Mouse (Mus musculus) stomach, embryonic 16.5 days (tissue): ENCODE data around the gene Pla1a. TPM values are rescaled to one million over a fixed set of nuclear protein-coding genes. Genes with fewer than 3 reads are reported as not detected.

Experiments used
- ATAC-seq: fragments of 200-750 bp; cut with Nextera tagmentation; 2 replicates; pipeline ENCODE4 v1.8.0; 2017; ENCODE audit warnings: moderate number of reproducible peaks, moderate TSS enrichment; ENCODE audit not compliant: insufficient read depth, low FRiP score
- H3K27ac ChIP-seq: fragments of 300-500 bp; sonication (generic); 2 replicates; pipeline ENCODE4 v1.5.1; 2014; ENCODE audit warnings: low read length
- H3K27me3 ChIP-seq: fragments of 300-500 bp; sonication (generic); 2 replicates; pipeline ENCODE4 v1.6.1; 2014; ENCODE audit warnings: low read length, control low read depth, mixed read lengths; ENCODE audit not compliant: control insufficient read depth, insufficient read depth
- H3K36me3 ChIP-seq: fragments of 300-500 bp; sonication (generic); 2 replicates; pipeline ENCODE4 v1.6.1; 2014; ENCODE audit warnings: low read length; ENCODE audit not compliant: control insufficient read depth, insufficient read depth
- H3K4me1 ChIP-seq: fragments of 300-500 bp; sonication (generic); 2 replicates; pipeline ENCODE4 v1.6.1; 2014; ENCODE audit warnings: low read length, control low read depth, mixed read lengths; ENCODE audit not compliant: control insufficient read depth, insufficient read depth
- H3K4me2 ChIP-seq: fragments of 300-500 bp; sonication (generic); 2 replicates; pipeline ENCODE4 v1.6.1; 2014; ENCODE audit warnings: low read depth, low read length, mixed read lengths
- H3K4me3 ChIP-seq: fragments of 300-500 bp; sonication (generic); replicated peaks from 2 replicates; pipeline ENCODE4 v1.5.1; 2014; ENCODE audit warnings: mild to moderate bottlenecking, low read length
- H3K9ac ChIP-seq: fragments of 300-500 bp; sonication (generic); 2 replicates; pipeline ENCODE4 v1.6.1; 2014; ENCODE audit warnings: low read length
- H3K9me3 ChIP-seq: fragments of 300-500 bp; sonication (generic); replicated peaks from 2 replicates; pipeline ENCODE4 v1.6.1; 2016; ENCODE audit warnings: low read length, control low read depth; ENCODE audit not compliant: control insufficient read depth
- WGBS: fragments of 180-500 bp; shearing (Covaris S2); extraction: QIAGEN DNeasy Blood & Tissue Kit; methylation state at CpG from one replicate; pipeline ENCODE4 v1.1.7; 2014; 5-methylcytosine and 5-hydroxymethylcytosine counted together
- polyA plus RNA-seq: library from polyadenylated mRNA; unstranded; fragments of >200 nt; fragmentation: Nextera tagmentation; extraction: Ambion mirVana; gene quantifications from 2 replicates; pipeline ENCODE4 v1.2.1, GENCODE M21; 2015

The Pla1a gene
- polyA plus RNA-seq, 1 experiment from 2014 or later: 2.6 TPM

- H3K9me3 ChIP-seq: no peaks in the 10 kb centered on the region
- no peak overlapping the region for H3K4me2 ChIP-seq
- ATAC-seq: 0 out of 2 replicates have a peak, but pooled peaks have one; percentile 56
- no peak overlapping the region for H3K4me3 ChIP-seq
- H3K27ac ChIP-seq: no peak overlapping the region
- no peak overlapping the region for H3K9ac ChIP-seq
- H3K27me3 ChIP-seq: no peaks in the 10 kb centered on the region
- H3K4me1 ChIP-seq: no peaks in the 10 kb centered on the region
- 85% methylated on average over 15 of the region's 15 CpGs for WGBS
- H3K36me3 ChIP-seq: no peaks in the 10 kb centered on the region
Observed at GRCm38 (mm10) chr16:38371705-38372296, 61.1 kb downstream of the Pla1a start.

GRCm38 (mm10) chr16:38370633-38371374 is 62.1 kb downstream of the Pla1a start:
- Histone ChIP-seq H3K4me2 (no peak overlapping the region), H3K4me3 (no peak overlapping the region), H3K36me3 (no peaks in the 10 kb centered on the region), H3K4me1 (no peaks in the 10 kb centered on the region), H3K9ac (no peak overlapping the region), H3K27ac (no peak overlapping the region), H3K9me3 (no peaks in the 10 kb centered on the region), H3K27me3 (no peaks in the 10 kb centered on the region)
- no peak for ATAC-seq
- WGBS: 70% methylated on average over 8 of the region's 8 CpGs

- no peaks in the 10 kb centered on the region for H3K9me3 ChIP-seq
- ATAC-seq: no peak
- no peaks in the 10 kb centered on the region for H3K27me3 ChIP-seq
- no peak overlapping the region for H3K4me2 ChIP-seq
- H3K4me3 ChIP-seq: no peak overlapping the region
- no peaks in the 10 kb centered on the region for H3K4me1 ChIP-seq
- 72% methylated on average over 4 of the region's 4 CpGs for WGBS
- H3K36me3 ChIP-seq: no peaks in the 10 kb centered on the region
- no peak overlapping the region for H3K9ac ChIP-seq
- H3K27ac ChIP-seq: no peak overlapping the region
Observed at GRCm38 (mm10) chr16:38369992-38370484, 62.9 kb downstream of the Pla1a start.

- no peaks in the 10 kb centered on the region for H3K36me3 ChIP-seq
- H3K27me3 ChIP-seq: no peaks in the 10 kb centered on the region
- WGBS: 89% methylated on average over 8 of the region's 8 CpGs
- H3K9ac ChIP-seq: no peak overlapping the region
- H3K4me3 ChIP-seq: no peak overlapping the region
- H3K4me2 ChIP-seq: no peak overlapping the region
- no peak for ATAC-seq
- H3K27ac ChIP-seq: no peak overlapping the region
- H3K4me1 ChIP-seq: no peaks in the 10 kb centered on the region
- no peaks in the 10 kb centered on the region for H3K9me3 ChIP-seq
Observed at GRCm38 (mm10) chr16:38369431-38369830, 63.5 kb downstream of the Pla1a start.

DNA sequence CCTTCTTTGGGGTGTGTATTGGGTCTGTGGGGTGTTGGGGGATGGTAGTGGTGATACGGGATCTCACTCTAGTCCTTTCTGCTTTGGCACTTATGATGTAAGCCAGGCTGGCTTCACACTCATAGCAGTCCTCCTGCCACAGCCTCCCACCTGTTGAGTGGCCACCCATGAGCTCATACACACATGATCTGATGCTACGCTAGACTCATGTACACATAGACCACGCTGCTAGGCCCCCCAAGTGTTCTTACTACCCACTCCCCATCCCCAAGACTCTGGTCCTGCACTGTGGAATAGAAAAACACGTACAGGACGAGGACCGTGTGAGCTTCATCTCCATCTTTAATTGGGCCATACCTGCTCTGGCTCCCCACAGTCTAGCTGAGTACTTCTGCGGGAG is 63.9 kb downstream of the Pla1a start:
- H3K36me3 ChIP-seq: no peaks in the 10 kb centered on the region
- no peaks in the 10 kb centered on the region for H3K4me1 ChIP-seq
- WGBS: 82% methylated on average over 7 of the region's 7 CpGs
- no peaks in the 10 kb centered on the region for H3K9me3 ChIP-seq
- no peak overlapping the region for H3K4me3 ChIP-seq
- H3K4me2 ChIP-seq: no peak overlapping the region
- no peak for ATAC-seq
- no peak overlapping the region for H3K9ac ChIP-seq
- H3K27me3 ChIP-seq: no peaks in the 10 kb centered on the region
- H3K27ac ChIP-seq: no peak overlapping the region

DNA sequence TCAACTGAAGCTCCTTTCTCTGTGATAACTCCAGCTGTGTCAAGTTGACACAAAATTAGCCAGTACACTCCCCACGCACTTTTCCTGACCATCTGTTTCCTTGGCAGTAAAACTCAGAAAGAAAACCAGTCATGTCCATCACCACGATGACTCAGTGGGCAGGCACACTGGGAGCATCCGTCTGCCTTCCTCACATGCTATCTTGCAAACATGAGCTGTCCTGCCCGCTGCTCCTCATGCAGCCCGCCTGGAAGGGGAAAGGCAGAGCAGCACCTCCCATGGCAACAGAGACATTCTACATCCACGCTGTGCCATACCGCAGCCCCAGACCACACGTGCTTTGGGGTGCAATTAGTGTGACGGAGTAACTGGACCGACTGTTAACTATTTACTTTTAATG is 64.6 kb downstream of the Pla1a start:
- no peak for ATAC-seq
- WGBS: 58% methylated on average over 10 of the region's 10 CpGs
- H3K9me3 ChIP-seq: no peaks in the 10 kb centered on the region
- no peaks in the 10 kb centered on the region for H3K4me1 ChIP-seq
- no peak overlapping the region for H3K4me3 ChIP-seq
- no peak overlapping the region for H3K9ac ChIP-seq
- H3K36me3 ChIP-seq: no peaks in the 10 kb centered on the region
- no peak overlapping the region for H3K4me2 ChIP-seq
- no peak overlapping the region for H3K27ac ChIP-seq
- no peaks in the 10 kb centered on the region for H3K27me3 ChIP-seq

DNA sequence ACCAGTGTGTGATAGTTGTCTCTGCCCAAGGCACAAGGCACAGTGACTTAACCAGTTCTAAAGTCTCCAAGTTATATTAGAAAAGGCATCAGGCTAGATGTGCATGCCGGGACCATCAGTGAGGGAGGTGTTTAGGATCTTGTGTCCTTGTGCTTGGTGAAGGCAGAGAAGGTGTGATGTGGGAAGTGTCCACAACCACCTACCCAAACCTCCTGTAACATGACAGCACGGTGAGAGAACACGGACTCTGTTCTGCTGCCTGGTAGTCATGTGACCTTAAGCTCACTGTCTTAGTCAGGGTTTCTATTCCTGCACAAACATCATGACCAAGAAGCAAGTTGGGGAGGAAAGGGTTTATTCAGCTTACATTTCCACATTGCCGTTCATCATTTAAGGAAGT is 66.7 kb downstream of the Pla1a start:
- Histone ChIP-seq H3K4me2 (no peak overlapping the region), H3K4me3 (no peak overlapping the region), H3K27ac (no peak overlapping the region), H3K36me3 (no peaks in the 10 kb centered on the region), H3K27me3 (no peaks in the 10 kb centered on the region), H3K9ac (no peak overlapping the region), H3K9me3 (no peaks in the 10 kb centered on the region), H3K4me1 (peaks cover 7% of the 10 kb centered on the region; the same call in 1 of the 2 replicates)
- 80% methylated on average over 4 of the region's 4 CpGs for WGBS
- no peak for ATAC-seq

- WGBS: 84% methylated on average over 10 of the region's 10 CpGs
- H3K9ac ChIP-seq: no peak overlapping the region
- H3K4me2 ChIP-seq: no peak overlapping the region
- no peaks in the 10 kb centered on the region for H3K27me3 ChIP-seq
- H3K36me3 ChIP-seq: no peaks in the 10 kb centered on the region
- peaks cover 7% of the 10 kb centered on the region; the same call in 1 of the 2 replicates for H3K4me1 ChIP-seq
- no peaks in the 10 kb centered on the region for H3K9me3 ChIP-seq
- no peak overlapping the region for H3K27ac ChIP-seq
- H3K4me3 ChIP-seq: no peak overlapping the region
- no peak for ATAC-seq
Observed at GRCm38 (mm10) chr16:38365390-38365789, 67.6 kb downstream of the Pla1a start.

DNA sequence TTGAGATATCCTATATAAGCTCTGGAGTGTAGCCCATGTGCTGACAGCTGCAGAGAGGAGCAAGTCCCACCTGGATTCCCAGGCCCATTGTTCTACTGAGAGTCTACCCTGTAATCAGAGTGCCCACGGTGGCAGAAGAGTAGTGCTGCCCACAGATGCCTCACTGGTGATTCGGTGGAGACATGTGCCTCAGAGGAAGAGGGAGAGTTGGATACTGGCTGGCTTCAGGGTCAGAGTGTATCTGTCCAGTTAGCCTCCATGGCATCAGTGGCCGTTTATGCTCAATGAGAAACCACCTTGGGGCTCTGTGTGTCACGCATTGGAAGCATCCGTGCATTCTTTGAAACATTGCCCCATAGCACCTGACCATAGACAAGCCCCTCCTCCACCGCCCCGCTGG is 69.3 kb downstream of the Pla1a start:
- Histone ChIP-seq H3K9ac (no peak overlapping the region), H3K9me3 (no peaks in the 10 kb centered on the region), H3K27ac (no peak overlapping the region), H3K4me2 (peak overlapping the region; percentile 30), H3K36me3 (no peaks in the 10 kb centered on the region), H3K4me3 (peak overlapping the region; percentile 31), H3K27me3 (no peaks in the 10 kb centered on the region), H3K4me1 (peaks cover 7% of the 10 kb centered on the region; the same call in 1 of the 2 replicates)
- ATAC-seq: no peak
- 75% methylated on average over 7 of the region's 7 CpGs for WGBS
